Mouse (Mus musculus) limb, embryonic 10.5 days (tissue): ENCODE measurements around the gene Ap3m1. TPM values are rescaled to one million over a fixed set of nuclear protein-coding genes. Genes with fewer than 3 reads are reported as not detected.

Source experiments
- DNase-seq: peaks from one replicate; pipeline ENCODE4 v3.0.0-alpha.2; 2017; ENCODE audit warnings: low spot score
- H3K27ac ChIP-seq: fragments of 300-500 bp; sonication (generic); 2 replicates; pipeline ENCODE4 v1.5.1; 2016; ENCODE audit warnings: mild to moderate bottlenecking
- H3K27me3 ChIP-seq: fragments of 300-500 bp; sonication (generic); 2 replicates; pipeline ENCODE4 v1.6.1; 2016; ENCODE audit warnings: low read depth, mild to moderate bottlenecking; ENCODE audit not compliant: poor library complexity, severe bottlenecking
- H3K36me3 ChIP-seq: fragments of 300-500 bp; sonication (generic); 2 replicates; pipeline ENCODE4 v1.6.1; 2016; ENCODE audit warnings: mild to moderate bottlenecking, moderate library complexity
- H3K4me1 ChIP-seq: fragments of 300-500 bp; sonication (generic); 2 replicates; pipeline ENCODE4 v1.6.1; 2016
- H3K4me3 ChIP-seq: fragments of 300-500 bp; sonication (generic); 2 replicates; pipeline ENCODE4 v1.5.1; 2016; ENCODE audit warnings: mild to moderate bottlenecking, moderate library complexity
- H3K9me3 ChIP-seq: fragments of 300-500 bp; sonication (generic); replicated peaks from 2 replicates; pipeline ENCODE4 v1.6.1; 2016; ENCODE audit warnings: mild to moderate bottlenecking
- WGBS: fragments of 180-500 bp; shearing (Covaris S2); methylation state at CpG from one replicate; pipeline ENCODE4 v1.1.7; 2016; 5-methylcytosine and 5-hydroxymethylcytosine counted together
- polyA plus RNA-seq: library from polyadenylated mRNA; unstranded; fragments of >200 nt; fragmentation: Nextera tagmentation; extraction: Ambion mirVana; gene quantifications from 2 replicates; pipeline ENCODE4 v1.2.1, GENCODE M21; 2016

The Ap3m1 gene
- polyA plus RNA-seq, 1 experiment from 2014 or later, result 78.4 TPM

- Histone ChIP-seq H3K4me3 (no peak overlapping the region), H3K4me1 (peaks cover 6% of the 10 kb centered on the region; the same call in 1 of the 2 replicates), H3K36me3 (peaks cover 26% of the 10 kb centered on the region), H3K27ac (no peak overlapping the region), H3K9me3 (no peaks in the 10 kb centered on the region), H3K27me3 (no peaks in the 10 kb centered on the region)
- DNase-seq, result no peak
- 40% methylated on average over 3 of the region's 3 CpGs for WGBS
Observed at GRCm38 (mm10) chr14:20985482-20985881, 66.8 kb downstream of the Ap3m1 start.

- no peak for DNase-seq
- 78% methylated on average over 2 of the region's 2 CpGs for WGBS
Observed at GRCm38 (mm10) chr14:20983832-20984231, 68.5 kb downstream of the Ap3m1 start.

More at GRCm38 (mm10) chr14:20983832-20984231, 68.5 kb downstream of the Ap3m1 start:
- Histone ChIP-seq H3K4me3 (no peak overlapping the region), H3K27me3 (no peaks in the 10 kb centered on the region), H3K9me3 (no peaks in the 10 kb centered on the region), H3K4me1 (peaks cover 6% of the 10 kb centered on the region; the same call in 1 of the 2 replicates), H3K27ac (no peak overlapping the region), H3K36me3 (peaks cover 26% of the 10 kb centered on the region)

Other genes starting within 250 kb of the Ap3m1 start
- gene Plau, start 215.8 kb downstream of the Ap3m1 start, polyA plus RNA-seq, result 0.54 and 0.55 TPM in 2 replicates
- gene Vcl, start 123.1 kb downstream of the Ap3m1 start, polyA plus RNA-seq, result 38.2 and 42.4 TPM in 2 replicates
- gene Adk, start 66 bp upstream of the Ap3m1 start, polyA plus RNA-seq, result 170 and 179 TPM in 2 replicates